Mouse (Mus musculus): ENCODE results near the gene Bean1. TPM values are rescaled to one million over a fixed set of nuclear protein-coding genes. Genes with fewer than 3 reads are reported as not detected.

Bean1 gene
- polyA plus RNA-seq, 1 experiment, result not detected

DNA sequence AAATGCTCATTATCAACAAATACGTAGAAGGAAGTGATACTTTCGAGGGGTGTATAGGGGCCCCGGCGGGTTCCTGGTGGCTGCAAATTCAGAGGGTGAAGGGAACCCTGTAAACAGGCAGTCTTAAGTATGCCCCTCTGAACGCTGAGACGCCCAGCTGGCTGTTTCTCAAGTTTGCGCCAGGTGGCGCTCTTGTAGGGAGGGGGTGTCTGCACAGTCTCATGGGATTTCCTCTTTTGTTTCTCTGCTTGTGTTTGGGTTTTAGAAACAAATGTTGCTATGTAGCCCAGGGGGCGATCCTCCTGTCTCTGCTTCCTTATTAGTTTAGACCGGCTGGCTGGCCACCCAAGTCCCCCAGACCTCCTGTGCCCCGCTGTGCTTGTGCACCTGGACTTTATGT, 48.8 kb downstream of the Bean1 start:
- Histone ChIP-seq H3K4me1 (ENCODE audit: control insufficient read depth, insufficient read depth, low read length) (0 out of 2 replicates have a peak, but pooled peaks cover 2% of the 10 kb centered on the region), H3K4me3 (ENCODE audit: insufficient read depth, low read depth, low read length) (no peak overlapping the region), H3K27ac (ENCODE audit: insufficient read depth, low read depth, low read length) (no peak overlapping the region)
- TF ChIP-seq POLR2A (IDR thresholded peaks at IDR 0.05; ENCODE audit: insufficient read depth, low read depth, low read length) (no peak), CTCF (IDR thresholded peaks at IDR 0.05; ENCODE audit: insufficient read depth, low read depth, low read length) (peak; percentile 31; the same call in 1 of the 2 replicates)
- 29% methylated on average over 11 of the region's 11 CpGs for WGBS

DNA sequence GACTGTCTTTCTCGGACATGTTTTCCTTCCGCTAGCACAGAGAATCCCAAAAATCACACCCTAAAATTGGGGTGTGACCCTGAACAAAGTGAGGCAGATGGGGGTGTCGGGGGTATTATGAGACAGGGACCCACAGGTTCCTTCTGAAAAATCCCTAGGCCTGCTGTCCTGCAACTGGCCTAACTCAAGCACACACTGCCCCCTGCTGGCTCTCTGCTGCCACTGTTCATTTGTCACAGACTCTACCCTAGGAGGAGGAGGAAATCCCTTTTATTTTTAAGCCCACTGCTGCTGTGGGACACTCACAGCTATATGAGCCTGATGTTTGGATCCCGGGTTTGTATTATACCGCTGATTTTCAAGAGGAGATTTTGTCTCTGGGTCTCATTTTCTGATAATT, 49.6 kb downstream of the Bean1 start:
- H3K4me3 ChIP-seq (ENCODE audit: insufficient read depth, low read depth, low read length), result no peak overlapping the region
- WGBS, result 45% methylated on average over 5 of the region's 5 CpGs
- peak; percentile 79 for TF ChIP-seq CTCF (IDR thresholded peaks at IDR 0.05; ENCODE audit: insufficient read depth, low read depth, low read length)
- no peak for TF ChIP-seq POLR2A (IDR thresholded peaks at IDR 0.05; ENCODE audit: insufficient read depth, low read depth, low read length)
- 0 out of 2 replicates have a peak, but pooled peaks cover 2% of the 10 kb centered on the region for H3K4me1 ChIP-seq (ENCODE audit: control insufficient read depth, insufficient read depth, low read length)
- no peak overlapping the region for H3K27ac ChIP-seq (ENCODE audit: insufficient read depth, low read depth, low read length)

DNA sequence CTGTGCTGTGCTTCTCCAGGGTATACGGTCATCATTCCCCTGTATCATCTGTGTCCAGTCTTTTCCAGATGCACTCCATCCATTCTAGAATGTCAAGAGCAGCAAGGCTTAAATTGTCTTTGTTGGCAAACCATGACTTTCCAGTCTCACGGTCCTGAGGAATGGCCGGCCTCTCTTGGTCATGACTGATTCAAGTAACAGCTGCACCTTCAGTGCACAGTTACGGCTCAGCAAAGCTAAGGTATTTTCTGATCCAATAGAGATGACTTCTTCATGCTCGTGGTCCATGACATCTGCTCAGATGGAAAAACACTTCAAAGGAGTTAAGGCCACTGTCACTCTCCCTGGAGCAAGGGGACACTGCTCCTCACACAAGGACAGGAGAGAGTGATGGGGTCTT, 56.8 kb downstream of the Bean1 start:
- TF ChIP-seq POLR2A (IDR thresholded peaks at IDR 0.05; ENCODE audit: insufficient read depth, low read depth, low read length) (no peak), CTCF (IDR thresholded peaks at IDR 0.05; ENCODE audit: insufficient read depth, low read depth, low read length) (no peak)
- 94% methylated on average over 5 of the region's 5 CpGs for WGBS
- Histone ChIP-seq H3K4me1 (ENCODE audit: control insufficient read depth, insufficient read depth, low read length) (no peaks in the 10 kb centered on the region), H3K27ac (ENCODE audit: insufficient read depth, low read depth, low read length) (no peak overlapping the region), H3K4me3 (ENCODE audit: insufficient read depth, low read depth, low read length) (no peak overlapping the region)

DNA sequence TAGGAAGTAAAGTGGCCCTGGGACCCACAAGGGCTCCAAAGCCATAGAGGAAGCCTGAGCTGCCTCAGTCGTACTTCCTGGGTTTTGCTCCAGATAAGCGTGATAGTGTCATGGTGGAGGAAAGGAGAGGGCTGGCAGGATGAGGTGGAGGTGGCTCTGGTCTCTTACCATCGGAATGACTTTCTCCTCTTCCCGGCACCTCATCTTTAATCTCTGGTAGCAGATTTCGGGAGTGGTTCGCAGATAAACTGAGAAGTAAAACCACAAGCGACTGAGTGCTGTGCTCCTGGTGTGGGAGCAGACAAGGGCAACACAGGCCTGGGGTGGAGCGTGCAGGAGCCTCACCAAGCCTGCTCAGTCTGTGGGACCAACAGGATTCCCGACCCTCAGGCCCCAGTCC, 60.1 kb downstream of the Bean1 start:
- Histone ChIP-seq H3K27ac (ENCODE audit: insufficient read depth, low read depth, low read length) (no peak overlapping the region), H3K4me1 (ENCODE audit: control insufficient read depth, insufficient read depth, low read length) (no peaks in the 10 kb centered on the region), H3K4me3 (ENCODE audit: insufficient read depth, low read depth, low read length) (no peak overlapping the region)
- 93% methylated on average over 9 of the region's 9 CpGs for WGBS
- TF ChIP-seq CTCF (IDR thresholded peaks at IDR 0.05; ENCODE audit: insufficient read depth, low read depth, low read length), result no peak
- no peak for TF ChIP-seq POLR2A (IDR thresholded peaks at IDR 0.05; ENCODE audit: insufficient read depth, low read depth, low read length)

DNA sequence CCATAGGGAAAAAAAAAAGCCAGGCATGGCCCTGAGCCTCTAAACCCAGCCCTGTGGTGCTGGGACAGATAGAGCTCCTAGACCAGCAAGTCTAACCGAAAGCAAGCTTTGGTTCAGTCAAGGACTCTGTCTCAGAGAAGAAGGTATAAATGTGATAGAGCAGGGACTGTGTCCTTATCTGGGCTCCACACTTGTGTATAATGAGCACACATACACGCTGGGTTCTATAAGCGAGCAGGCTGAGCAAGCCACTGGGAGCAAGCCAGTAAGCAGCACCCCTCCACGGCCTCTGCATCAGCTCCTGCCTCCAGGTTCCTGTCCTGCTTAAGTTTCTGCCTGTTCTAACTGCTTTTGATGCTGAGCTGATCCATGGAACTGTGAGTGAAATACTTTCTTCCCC, 61.8 kb downstream of the Bean1 start:
- TF ChIP-seq CTCF (IDR thresholded peaks at IDR 0.05; ENCODE audit: insufficient read depth, low read depth, low read length), result no peak
- no peak for TF ChIP-seq POLR2A (IDR thresholded peaks at IDR 0.05; ENCODE audit: insufficient read depth, low read depth, low read length)
- H3K4me3 ChIP-seq (ENCODE audit: insufficient read depth, low read depth, low read length), result no peak overlapping the region
- WGBS, result over 99% methylated on average over 4 of the region's 4 CpGs
- H3K4me1 ChIP-seq (ENCODE audit: control insufficient read depth, insufficient read depth, low read length), result no peaks in the 10 kb centered on the region
- H3K27ac ChIP-seq (ENCODE audit: insufficient read depth, low read depth, low read length), result no peak overlapping the region

DNA sequence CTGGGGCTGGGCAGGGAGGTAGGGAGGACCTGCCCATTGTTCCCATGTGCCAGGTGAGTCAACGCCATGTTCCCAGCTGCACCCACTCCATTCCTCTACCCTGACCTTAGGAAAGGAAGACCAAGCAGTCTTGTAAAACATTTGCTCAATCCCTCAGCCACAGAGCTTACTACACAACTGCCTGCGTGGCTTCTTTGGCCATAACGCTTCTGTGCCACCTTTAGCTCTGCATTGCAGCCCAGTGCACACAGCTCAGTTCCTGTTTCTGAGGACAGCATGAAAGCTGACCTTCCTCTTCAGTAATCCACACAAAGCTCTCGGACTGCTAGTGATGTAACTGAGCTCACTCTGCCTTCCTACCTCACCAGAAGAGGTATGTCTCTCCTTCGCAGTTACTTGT, 62.7 kb downstream of the Bean1 start:
- H3K4me1 ChIP-seq (ENCODE audit: control insufficient read depth, insufficient read depth, low read length), result no peaks in the 10 kb centered on the region
- TF ChIP-seq POLR2A (IDR thresholded peaks at IDR 0.05; ENCODE audit: insufficient read depth, low read depth, low read length), result no peak
- TF ChIP-seq CTCF (IDR thresholded peaks at IDR 0.05; ENCODE audit: insufficient read depth, low read depth, low read length), result no peak
- H3K27ac ChIP-seq (ENCODE audit: insufficient read depth, low read depth, low read length), result no peak overlapping the region
- H3K4me3 ChIP-seq (ENCODE audit: insufficient read depth, low read depth, low read length), result no peak overlapping the region
- 97% methylated on average over 5 of the region's 5 CpGs for WGBS

DNA sequence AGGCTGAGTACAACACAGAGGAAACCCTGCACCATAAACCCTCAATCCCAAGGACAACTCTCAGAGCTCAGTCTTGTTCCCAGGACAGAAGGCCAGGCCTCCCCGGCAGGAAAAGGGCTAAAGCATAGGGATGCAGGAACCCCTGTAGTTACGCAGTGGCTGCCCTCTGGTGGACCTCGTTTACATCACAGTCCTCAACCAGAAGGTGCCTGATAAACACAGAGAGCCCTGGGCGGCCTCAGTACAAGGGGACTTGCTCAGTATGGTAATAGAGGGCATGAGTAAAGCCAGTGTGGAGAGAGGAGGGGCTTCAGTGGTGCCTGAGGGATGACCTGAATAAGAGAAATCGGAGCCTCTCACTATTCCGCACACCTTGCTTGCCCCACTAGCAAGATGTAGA, 64.3 kb downstream of the Bean1 start:
- H3K4me3 ChIP-seq (ENCODE audit: insufficient read depth, low read depth, low read length), result no peak overlapping the region
- H3K27ac ChIP-seq (ENCODE audit: insufficient read depth, low read depth, low read length), result no peak overlapping the region
- 55% methylated on average over 6 of the region's 6 CpGs for WGBS
- no peaks in the 10 kb centered on the region for H3K4me1 ChIP-seq (ENCODE audit: control insufficient read depth, insufficient read depth, low read length)
- TF ChIP-seq CTCF (IDR thresholded peaks at IDR 0.05; ENCODE audit: insufficient read depth, low read depth, low read length) (no peak), POLR2A (IDR thresholded peaks at IDR 0.05; ENCODE audit: insufficient read depth, low read depth, low read length) (no peak)

DNA sequence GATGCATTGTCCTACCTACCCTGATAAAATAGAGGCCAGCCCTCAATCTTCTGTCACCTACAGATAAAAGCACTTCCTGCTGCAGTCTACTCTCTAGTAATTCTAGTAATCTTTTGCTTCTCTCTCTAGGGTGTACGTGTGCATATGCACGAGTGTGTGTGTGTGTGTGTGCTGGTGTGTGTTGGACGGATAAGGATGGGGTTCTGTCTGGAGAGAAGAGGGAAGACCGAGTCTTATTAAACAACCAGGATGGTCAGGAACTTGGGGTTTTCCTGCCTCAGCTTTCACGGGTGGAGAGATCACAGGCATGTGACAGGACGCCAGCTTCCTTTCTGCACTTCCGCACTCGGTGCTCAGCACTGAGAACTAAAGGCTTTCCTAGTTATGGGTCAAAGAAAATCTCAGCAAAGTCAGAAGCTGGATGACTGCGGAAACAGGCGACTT, 69.2 kb downstream of the Bean1 start:
- Histone ChIP-seq H3K4me1 (ENCODE audit: control insufficient read depth, insufficient read depth, low read length) (no peaks in the 10 kb centered on the region), H3K4me3 (ENCODE audit: insufficient read depth, low read depth, low read length) (no peak overlapping the region), H3K27ac (ENCODE audit: insufficient read depth, low read depth, low read length) (no peak overlapping the region)
- WGBS, result 87% methylated on average over 10 of the region's 10 CpGs
- TF ChIP-seq POLR2A (IDR thresholded peaks at IDR 0.05; ENCODE audit: insufficient read depth, low read depth, low read length) (no peak), CTCF (IDR thresholded peaks at IDR 0.05; ENCODE audit: insufficient read depth, low read depth, low read length) (no peak)

DNA sequence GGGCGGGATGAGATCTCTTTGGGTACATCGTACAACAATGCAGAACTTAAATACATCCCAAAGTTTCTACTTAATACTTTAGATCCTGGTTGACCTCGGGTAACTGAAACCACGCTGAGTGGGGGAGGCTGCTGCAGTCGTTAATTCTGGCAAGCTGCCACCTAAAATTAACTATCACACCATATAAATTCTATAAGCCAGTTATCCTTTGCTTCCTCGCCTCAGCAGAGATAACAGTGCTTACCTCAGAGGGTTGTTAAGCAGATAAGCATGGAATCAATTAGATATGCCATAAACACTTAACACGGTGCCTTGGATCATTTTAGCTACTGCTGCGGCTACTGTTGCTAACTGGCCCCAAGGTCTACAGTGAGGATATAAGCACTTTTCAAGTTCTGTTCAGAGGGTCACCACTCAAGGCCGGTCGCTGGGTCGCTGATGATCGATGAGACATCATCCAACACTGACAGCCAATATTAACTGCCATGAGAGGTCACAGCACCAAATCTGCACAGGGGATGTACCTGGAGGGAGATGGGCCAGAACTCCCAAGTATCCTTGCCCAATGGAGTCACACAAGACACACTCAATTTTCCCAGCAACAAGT, 71.9 kb downstream of the Bean1 start:
- TF ChIP-seq CTCF (IDR thresholded peaks at IDR 0.05; ENCODE audit: insufficient read depth, low read depth, low read length), result no peak
- Histone ChIP-seq H3K4me1 (ENCODE audit: control insufficient read depth, insufficient read depth, low read length) (peaks cover 6% of the 10 kb centered on the region), H3K4me3 (ENCODE audit: insufficient read depth, low read depth, low read length) (no peak overlapping the region), H3K27ac (ENCODE audit: insufficient read depth, low read depth, low read length) (no peak overlapping the region)
- 82% methylated on average over 12 of the region's 12 CpGs for WGBS

DNA sequence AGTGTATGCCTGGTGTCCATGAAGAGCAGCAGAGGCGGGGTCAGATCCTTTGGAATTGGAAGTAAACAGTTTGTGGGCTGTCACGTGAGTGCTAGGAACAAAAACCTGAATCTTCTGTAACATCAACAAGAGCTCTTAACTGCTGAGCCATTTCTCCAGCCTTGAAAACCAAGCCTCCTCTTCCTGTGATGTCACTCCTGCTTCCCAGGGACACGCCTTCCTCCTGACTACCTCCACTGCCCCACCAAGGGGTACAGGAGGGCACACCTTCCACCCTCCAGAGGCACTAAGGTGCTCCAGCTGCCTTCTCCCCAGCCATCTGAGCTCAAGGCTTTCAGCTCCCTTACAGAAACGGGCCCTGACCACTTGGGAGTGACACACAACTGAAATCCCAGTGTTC, 76.4 kb downstream of the Bean1 start:
- H3K4me3 ChIP-seq (ENCODE audit: insufficient read depth, low read depth, low read length), result no peak overlapping the region
- no peak overlapping the region for H3K27ac ChIP-seq (ENCODE audit: insufficient read depth, low read depth, low read length)
- no peak for TF ChIP-seq CTCF (IDR thresholded peaks at IDR 0.05; ENCODE audit: insufficient read depth, low read depth, low read length)
- TF ChIP-seq POLR2A (IDR thresholded peaks at IDR 0.05; ENCODE audit: insufficient read depth, low read depth, low read length), result no peak
- WGBS, result 89% methylated on average over 4 of the region's 4 CpGs
- H3K4me1 ChIP-seq (ENCODE audit: control insufficient read depth, insufficient read depth, low read length), result peaks cover 14% of the 10 kb centered on the region
